8 mouse cellular contexts compared by ENCODE assay signal in the genomic region with DNA sequence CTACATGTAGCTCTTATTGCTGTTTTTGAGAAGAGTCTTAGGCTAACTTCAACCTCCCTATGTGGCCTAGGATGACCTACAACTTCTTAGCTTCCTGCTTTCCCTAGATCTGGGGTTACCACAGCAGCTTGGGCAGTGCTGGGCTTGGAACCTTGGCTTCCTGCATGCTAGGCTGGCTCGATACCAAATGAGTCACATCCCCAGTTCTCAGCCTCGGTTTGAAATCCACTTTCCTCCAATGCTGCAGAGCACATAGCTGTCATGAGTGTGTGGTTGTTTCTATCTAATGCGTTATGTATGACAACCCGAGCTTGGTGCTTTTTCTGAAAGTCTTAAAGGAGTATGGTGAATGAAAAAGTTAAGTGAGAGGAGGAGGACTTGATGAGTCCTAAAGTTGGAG. TPM values are rescaled to one million over a fixed set of nuclear protein-coding genes. Genes with fewer than 3 reads are reported as not detected.
DNase-seq lines count a peak whose midpoint lies in the region; ATAC-seq and TF ChIP-seq lines count a peak whose summit lies in the region.

No protein-coding gene starts in this region.

- TF ChIP-seq RAD21 in MEL (IDR thresholded peaks at IDR 0.05; ENCODE audit: low read depth, low read length) = no peak

- TF ChIP-seq POLR2A in MEL (IDR thresholded peaks at IDR 0.05; ENCODE audit: control insufficient read depth in 1 of 2, insufficient read depth in 1 of 2, low read depth in 1 of 2, low read length in 2 of 2, poor library complexity in 1 of 2) = no peak

- H3K9ac ChIP-seq in forebrain, postnatal 0 days = no peak overlapping the region
- no peak overlapping the region for H3K9ac ChIP-seq in MEL (ENCODE audit: control insufficient read depth, low read depth, low read length, poor library complexity, severe bottlenecking)
- no peak overlapping the region for H3K9ac ChIP-seq in intestine, embryonic 15.5 days
- H3K9ac ChIP-seq in intestine, embryonic 16.5 days (ENCODE audit: low read depth, low read length) = no peak overlapping the region

- DNase-seq in forebrain, postnatal 0 days = no peak
- DNase-seq in forebrain, embryonic 10.5 days (ENCODE audit: extremely low spot score, low spot score) = no peak
- peak; percentile 73 for DNase-seq in MEL (ENCODE audit: low read depth, low spot score)
- DNase-seq in gastrocnemius, adult 2 months = peak; percentile 60
- DNase-seq in left cerebral cortex, postnatal 14 days (ENCODE audit: low spot score in 2 of 2) = peak; percentile 51 to 80

- WGBS in forebrain, postnatal 0 days = 75% methylated on average over 4 of the region's 4 CpGs
- 85% methylated on average over 4 of the region's 4 CpGs for WGBS in forebrain, embryonic 10.5 days
- WGBS in intestine, embryonic 15.5 days = 74% methylated on average over 4 of the region's 4 CpGs
- WGBS in intestine, embryonic 16.5 days = 68% methylated on average over 4 of the region's 4 CpGs

- H3K36me3 ChIP-seq in forebrain, postnatal 0 days (ENCODE audit: insufficient read depth) = no peaks in the 10 kb centered on the region
- no peaks in the 10 kb centered on the region for H3K36me3 ChIP-seq in forebrain, embryonic 10.5 days (replicated peaks)
- H3K36me3 ChIP-seq in MEL (ENCODE audit: control insufficient read depth in 1 of 2, insufficient read depth in 2 of 2, low read length in 2 of 2) = peaks cover 0 to 3% of the 10 kb centered on the region in 2 experiments; a peak in 1 of 4 replicates
- no peaks in the 10 kb centered on the region for H3K36me3 ChIP-seq in intestine, embryonic 15.5 days
- H3K36me3 ChIP-seq in intestine, embryonic 16.5 days (ENCODE audit: control insufficient read depth, insufficient read depth, low read length) = no peaks in the 10 kb centered on the region

- H3K4me2 ChIP-seq in forebrain, postnatal 0 days (ENCODE audit: low read depth) = no peak overlapping the region
- no peak overlapping the region for H3K4me2 ChIP-seq in intestine, embryonic 15.5 days (replicated peaks)
- no peak overlapping the region for H3K4me2 ChIP-seq in intestine, embryonic 16.5 days (ENCODE audit: low read depth, low read length)

- H3K9me3 ChIP-seq in forebrain, postnatal 0 days (ENCODE audit: low read length) = no peaks in the 10 kb centered on the region
- no peaks in the 10 kb centered on the region for H3K9me3 ChIP-seq in forebrain, embryonic 10.5 days
- no peaks in the 10 kb centered on the region for H3K9me3 ChIP-seq in MEL (replicated peaks; ENCODE audit: insufficient read depth, low read length)
- no peaks in the 10 kb centered on the region for H3K9me3 ChIP-seq in intestine, embryonic 15.5 days
- H3K9me3 ChIP-seq in intestine, embryonic 16.5 days (ENCODE audit: control insufficient read depth, low read length) = no peaks in the 10 kb centered on the region

- no peak for TF ChIP-seq EP300 in MEL (IDR thresholded peaks at IDR 0.05; ENCODE audit: low read depth in 1 of 2, low read length in 2 of 2)

- no peaks in the 10 kb centered on the region for H3K4me1 ChIP-seq in forebrain, postnatal 0 days (ENCODE audit: insufficient read depth)
- H3K4me1 ChIP-seq in forebrain, embryonic 10.5 days = no peaks in the 10 kb centered on the region
- peaks cover 5 to 7% of the 10 kb centered on the region in 2 experiments; a peak in 2 of 4 replicates for H3K4me1 ChIP-seq in MEL (ENCODE audit: control insufficient read depth in 1 of 2, insufficient read depth in 2 of 2, low read length in 2 of 2)
- no peaks in the 10 kb centered on the region for H3K4me1 ChIP-seq in intestine, embryonic 15.5 days (replicated peaks)
- no peaks in the 10 kb centered on the region for H3K4me1 ChIP-seq in intestine, embryonic 16.5 days (ENCODE audit: control insufficient read depth, insufficient read depth, low read length)

- ATAC-seq in forebrain, postnatal 0 days = peak; percentile 25; the same call in 1 of the 2 replicates
- no peak for ATAC-seq in activated CD4-positive, CD25-positive, alpha-beta regulatory T cell, adult 4 months
- no peak for ATAC-seq in intestine, embryonic 15.5 days
- ATAC-seq in intestine, embryonic 16.5 days = no peak

- no peak for TF ChIP-seq CTCF in forebrain, postnatal 0 days (IDR thresholded peaks at IDR 0.05; ENCODE audit: low read depth)
- no peak for TF ChIP-seq CTCF in MEL (IDR thresholded peaks at IDR 0.05 in 2 of 3, conservative IDR thresholded peaks at IDR 0.05 in 1 of 3; ENCODE audit: control insufficient read depth in 1 of 3, insufficient read depth in 1 of 3, low read depth in 2 of 3, low read length in 3 of 3, poor library complexity in 1 of 3, severe bottlenecking in 1 of 3)
- TF ChIP-seq CTCF in gastrocnemius, adult 2 months (IDR thresholded peaks at IDR 0.05) = no peak

- intact Hi-C loops in gastrocnemius, adult 2 months (cut with DNase I) = no loop called here
- intact Hi-C loops in left cerebral cortex, postnatal 14 days (cut with DNase I) = no loop called here

- H3K27me3 ChIP-seq in forebrain, postnatal 0 days (ENCODE audit: insufficient read depth, low read length) = no peaks in the 10 kb centered on the region
- no peaks in the 10 kb centered on the region for H3K27me3 ChIP-seq in forebrain, embryonic 10.5 days (ENCODE audit: poor library complexity, severe bottlenecking)
- no peaks in the 10 kb centered on the region for H3K27me3 ChIP-seq in MEL (ENCODE audit: control insufficient read depth in 1 of 2, insufficient read depth in 2 of 2, low read length in 2 of 2)
- no peaks in the 10 kb centered on the region for H3K27me3 ChIP-seq in intestine, embryonic 15.5 days (replicated peaks)
- no peaks in the 10 kb centered on the region for H3K27me3 ChIP-seq in intestine, embryonic 16.5 days (replicated peaks; ENCODE audit: control insufficient read depth, insufficient read depth, low read length)

- H3K79me2 ChIP-seq in MEL (ENCODE audit: control insufficient read depth, insufficient read depth, low read length, poor library complexity) = no peaks in the 10 kb centered on the region

- no peak overlapping the region for H3K4me3 ChIP-seq in forebrain, postnatal 0 days (ENCODE audit: low read depth, low read length)
- H3K4me3 ChIP-seq in forebrain, embryonic 10.5 days = no peak overlapping the region
- H3K4me3 ChIP-seq in MEL (ENCODE audit: control insufficient read depth in 1 of 2, insufficient read depth in 1 of 2, low read depth in 2 of 2, low read length in 2 of 2) = no peak overlapping the region
- no peak overlapping the region for H3K4me3 ChIP-seq in gastrocnemius, adult 2 months
- H3K4me3 ChIP-seq in intestine, embryonic 15.5 days (replicated peaks) = no peak overlapping the region
- H3K4me3 ChIP-seq in intestine, embryonic 16.5 days (ENCODE audit: low read length) = no peak overlapping the region

- H3K27ac ChIP-seq in forebrain, postnatal 0 days (ENCODE audit: low read depth, low read length) = no peak overlapping the region
- no peak overlapping the region for H3K27ac ChIP-seq in forebrain, embryonic 10.5 days
- H3K27ac ChIP-seq in MEL (ENCODE audit: control insufficient read depth, low read depth, low read length) = no peak overlapping the region
- H3K27ac ChIP-seq in gastrocnemius, adult 2 months = no peak overlapping the region
- H3K27ac ChIP-seq in intestine, embryonic 15.5 days = no peak overlapping the region
- no peak overlapping the region for H3K27ac ChIP-seq in intestine, embryonic 16.5 days (ENCODE audit: low read length)

TF ChIP-seq in MEL, 35 proteins besides CTCF, POLR2A, EP300 and RAD21:
- TF ChIP-seq USF2 (IDR thresholded peaks at IDR 0.05; ENCODE audit: borderline replicate concordance in 1 of 2, insufficient read depth in 1 of 2, low read depth in 1 of 2, low read length in 2 of 2) (no peak), CHD1 (IDR thresholded peaks at IDR 0.05; ENCODE audit: low read depth, low read length) (no peak), GATA1 (IDR thresholded peaks at IDR 0.05; ENCODE audit: low read depth, low read length) (0 out of 2 replicates have a peak, but pooled peaks have one; percentile 10), GABPA (IDR thresholded peaks at IDR 0.05; ENCODE audit: low read depth, low read length) (no peak), MXI1 (IDR thresholded peaks at IDR 0.05; ENCODE audit: low read depth, low read length) (no peak), NRF1 (IDR thresholded peaks at IDR 0.05; ENCODE audit: insufficient read depth, low read depth, low read length, poor library complexity, severe bottlenecking) (no peak)

RNA-seq across cellular contexts. Expression of a gene that starts 31.4 kb away (rescaled TPM):
- 0.54 and 0.71 TPM in 2 replicates for total RNA-seq in forebrain, postnatal 0 days (2014; rRNA removed)
- polyA plus RNA-seq in forebrain, postnatal 0 days (2015; fragmentation: Nextera tagmentation; extraction: Ambion mirVana) = 0.07 and 0.68 TPM in 2 replicates
- 0.16 and 0.27 TPM in 2 replicates for polyA plus RNA-seq in forebrain, embryonic 10.5 days (2016; fragmentation: Nextera tagmentation; extraction: Ambion mirVana)
- 0.13 and 0.27 TPM in 2 replicates for total RNA-seq in MEL (2012; rRNA removed)
- polyA plus RNA-seq in MEL (2012; ENCODE audit: insufficient read depth in 1 of 2, insufficient read length in 2 of 2, low read depth in 1 of 2, low replicate concordance in 2 of 2, missing spikeins in 1 of 2) = under 1 TPM in 1 of 2 experiments, not detected in 1; 0.42 TPM
- total RNA-seq in gastrocnemius, adult 2 months (2021) = under 1 TPM; 0.33 to 0.36 TPM
- total RNA-seq in left cerebral cortex, postnatal 14 days (2021) = 1 to 10 TPM; 2.0 to 2.9 TPM
- 1 to 10 TPM; 8.3 to 8.7 TPM for polyA plus RNA-seq in activated CD4-positive, CD25-positive, alpha-beta regulatory T cell, adult 4 months (2017; shearing (Covaris generic))
- 0.15 and 0.23 TPM in 2 replicates for polyA plus RNA-seq in intestine, embryonic 15.5 days (2015; fragmentation: Nextera tagmentation; extraction: Ambion mirVana)
- polyA plus RNA-seq in intestine, embryonic 16.5 days (2015; fragmentation: Nextera tagmentation; extraction: Ambion mirVana) = 0.18 and 0.38 TPM in 2 replicates

Comparison
In these comparisons a context has a peak if more than half of its experiments do, and no peak if none do; other contexts are left out.
1. DNase-seq: peak in MEL (single experiment), gastrocnemius, adult 2 months (single experiment) and left cerebral cortex, postnatal 14 days (2 of 2); none in forebrain, postnatal 0 days (single experiment) and forebrain, embryonic 10.5 days (single experiment).